Mouse (Mus musculus) ES-Bruce4 (cell line): Measurements from ENCODE around the gene Ubfd1. TPM values are rescaled to one million over a fixed set of nuclear protein-coding genes. Genes with fewer than 3 reads are reported as not detected.
A peak's percentile ranks its signal among the peaks of the same experiment; 100 is the strongest.

Source experiments
- H3K27ac ChIP-seq: 2 replicates; pipeline ENCODE4 v1.5.1; 2012; ENCODE audit warnings: low read length, inconsistent platforms; ENCODE audit not compliant: insufficient read depth
- H3K27me3 ChIP-seq: 2 replicates; pipeline ENCODE4 v1.6.1; 2012; ENCODE audit warnings: mild to moderate bottlenecking, low read length, inconsistent platforms; ENCODE audit not compliant: control insufficient read depth, poor library complexity, insufficient read depth, severe bottlenecking
- H3K36me3 ChIP-seq: 2 replicates; pipeline ENCODE4 v1.6.1; 2012; ENCODE audit warnings: inconsistent platforms, mild to moderate bottlenecking, low read length, moderate library complexity; ENCODE audit not compliant: control insufficient read depth, poor library complexity, insufficient read depth, severe bottlenecking
- H3K4me1 ChIP-seq: one replicate; pipeline ENCODE4 v1.8.1; 2011; ENCODE audit warnings: low read length; ENCODE audit not compliant: control insufficient read depth, insufficient read depth
- H3K4me3 ChIP-seq: 2 replicates; pipeline ENCODE4 v1.5.1; 2011; ENCODE audit warnings: low read depth, mild to moderate bottlenecking, low read length
- H3K9ac ChIP-seq: 2 replicates; pipeline ENCODE4 v1.6.1; 2012; ENCODE audit warnings: low read depth, mild to moderate bottlenecking, inconsistent platforms; ENCODE audit not compliant: poor library complexity, severe bottlenecking
- H3K9me3 ChIP-seq: replicated peaks from 2 replicates; pipeline ENCODE4 v1.6.1; 2012; ENCODE audit warnings: mild to moderate bottlenecking, low read length, inconsistent platforms; ENCODE audit not compliant: control insufficient read depth, poor library complexity, insufficient read depth, severe bottlenecking
- CTCF ChIP-seq: IDR thresholded peaks from one replicate; pipeline ENCODE4 v1.8.1; 2011; ENCODE audit warnings: low read depth, low read length
- EP300 ChIP-seq: IDR thresholded peaks from 2 replicates; pipeline ENCODE4 v1.6.1; 2011; ENCODE audit warnings: low read depth, low read length; ENCODE audit not compliant: insufficient read depth
- POLR2A ChIP-seq: IDR thresholded peaks from one replicate; pipeline ENCODE4 v1.8.1; 2011; ENCODE audit warnings: low read length; ENCODE audit not compliant: insufficient read depth
- polyA plus RNA-seq: library from polyadenylated mRNA; stranded (reverse); fragments of >200 nt; gene quantifications from 2 replicates; pipeline ENCODE4 v1.2.4, GENCODE M21; 2011; ENCODE audit warnings: low read depth; ENCODE audit not compliant: missing spikeins, insufficient read depth, insufficient read length

Gene Ubfd1
- polyA plus RNA-seq, 1 experiment = 75.4 TPM

GRCm38 (mm10) chr7:122033371-122033770 lies 33.6 kb upstream of the Ubfd1 start:
- Histone ChIP-seq H3K9me3 (no peaks in the 10 kb centered on the region), H3K4me1 (no peaks in the 10 kb centered on the region), H3K4me3 (no peak overlapping the region), H3K27me3 (no peaks in the 10 kb centered on the region), H3K9ac (no peak overlapping the region), H3K36me3 (peaks cover 5% of the 10 kb centered on the region; the same call in 1 of the 2 replicates), H3K27ac (no peak overlapping the region)
- TF ChIP-seq CTCF (no peak), EP300 (no peak), POLR2A (no peak)

GRCm38 (mm10) chr7:122034348-122034747 lies 32.6 kb upstream of the Ubfd1 start:
- TF ChIP-seq EP300 = no peak
- no peak for TF ChIP-seq POLR2A
- peak; percentile 28 for TF ChIP-seq CTCF
- peaks cover 15% of the 10 kb centered on the region for H3K36me3 ChIP-seq
- H3K9me3 ChIP-seq = no peaks in the 10 kb centered on the region
- H3K9ac ChIP-seq = no peak overlapping the region
- no peaks in the 10 kb centered on the region for H3K4me1 ChIP-seq
- H3K27me3 ChIP-seq = no peaks in the 10 kb centered on the region
- no peak overlapping the region for H3K27ac ChIP-seq
- H3K4me3 ChIP-seq = no peak overlapping the region

DNA sequence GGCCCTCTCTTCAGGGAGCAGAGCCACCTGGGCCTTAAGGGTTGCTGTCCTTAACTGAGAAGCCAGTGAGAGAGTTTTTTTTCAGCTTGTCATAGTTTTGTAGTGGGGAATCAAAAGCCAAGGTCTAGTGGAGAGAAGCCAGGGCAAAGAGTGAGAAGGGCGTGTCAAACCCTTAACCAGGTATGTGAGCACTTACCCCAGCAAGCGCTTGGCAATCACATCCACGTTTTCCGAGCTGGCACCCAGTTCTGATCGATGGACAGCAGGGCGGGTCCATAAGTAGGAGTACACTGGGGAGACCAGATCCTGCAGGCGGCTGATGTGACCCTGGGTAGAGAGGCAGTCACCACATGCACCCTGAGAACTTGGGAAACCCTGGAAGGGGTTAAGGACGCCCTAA lies 22.9 kb upstream of the Ubfd1 start:
- TF ChIP-seq POLR2A (no peak), EP300 (no peak)
- H3K27ac ChIP-seq = no peak overlapping the region
- peaks cover 35% of the 10 kb centered on the region for H3K36me3 ChIP-seq
- H3K27me3 ChIP-seq = no peaks in the 10 kb centered on the region
- H3K4me3 ChIP-seq = no peak overlapping the region
- no peak overlapping the region for H3K9ac ChIP-seq
- no peaks in the 10 kb centered on the region for H3K9me3 ChIP-seq
- H3K4me1 ChIP-seq = no peaks in the 10 kb centered on the region

DNA sequence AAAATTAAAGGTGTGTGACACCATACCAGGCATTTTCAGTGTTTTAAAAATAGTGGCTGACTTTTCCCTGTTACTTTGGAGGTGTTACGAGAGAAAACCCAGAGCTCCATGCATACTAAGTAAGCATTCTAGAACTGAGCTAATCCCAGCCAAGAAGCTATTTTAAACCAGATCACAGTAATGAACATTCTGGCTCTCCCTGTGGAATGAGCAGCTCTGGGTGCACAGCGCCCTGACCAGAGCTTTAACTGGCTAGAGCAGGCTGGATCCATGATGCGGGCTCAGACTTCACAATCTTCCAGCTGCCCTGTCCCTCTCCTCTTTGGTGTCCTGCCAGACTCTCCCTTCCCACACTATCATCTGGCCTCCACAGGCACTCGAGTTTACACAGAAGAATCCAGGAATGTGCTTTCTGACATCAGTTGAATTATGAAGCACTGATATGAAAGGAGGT lies 21.8 kb upstream of the Ubfd1 start:
- TF ChIP-seq CTCF = no peak
- no peak for TF ChIP-seq POLR2A
- TF ChIP-seq EP300 = no peak
- H3K27ac ChIP-seq = no peak overlapping the region
- peaks cover 31% of the 10 kb centered on the region for H3K36me3 ChIP-seq
- no peaks in the 10 kb centered on the region for H3K9me3 ChIP-seq
- no peaks in the 10 kb centered on the region for H3K4me1 ChIP-seq
- H3K4me3 ChIP-seq = no peak overlapping the region
- no peak overlapping the region for H3K9ac ChIP-seq
- no peaks in the 10 kb centered on the region for H3K27me3 ChIP-seq

DNA sequence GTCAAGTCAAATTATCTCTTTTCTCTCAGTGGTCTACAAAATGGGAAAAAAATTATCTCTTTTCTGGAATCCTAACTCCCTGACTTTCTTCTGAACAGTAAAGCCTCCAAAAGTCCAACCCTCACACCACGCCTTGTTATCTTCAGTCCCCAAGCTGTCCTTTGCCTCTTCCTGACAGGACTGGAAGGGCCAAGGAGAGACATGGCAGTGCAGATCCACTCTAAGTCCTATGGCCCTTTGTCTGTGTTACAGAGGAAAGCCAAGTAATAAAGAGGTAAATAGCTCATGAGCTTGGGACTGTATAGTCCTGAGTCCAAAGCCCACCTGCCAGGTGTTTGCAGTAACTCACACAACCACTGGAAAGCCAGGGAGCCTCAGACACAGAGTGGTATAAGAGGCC lies 21.3 kb upstream of the Ubfd1 start:
- no peaks in the 10 kb centered on the region for H3K27me3 ChIP-seq
- no peak overlapping the region for H3K27ac ChIP-seq
- no peaks in the 10 kb centered on the region for H3K4me1 ChIP-seq
- peaks cover 30% of the 10 kb centered on the region for H3K36me3 ChIP-seq
- no peak overlapping the region for H3K9ac ChIP-seq
- H3K4me3 ChIP-seq = no peak overlapping the region
- H3K9me3 ChIP-seq = no peaks in the 10 kb centered on the region
- TF ChIP-seq EP300 = no peak
- TF ChIP-seq CTCF = no peak
- TF ChIP-seq POLR2A = no peak

- Histone ChIP-seq H3K4me3 (no peak overlapping the region), H3K9me3 (no peaks in the 10 kb centered on the region), H3K36me3 (peaks cover 29% of the 10 kb centered on the region), H3K27ac (no peak overlapping the region), H3K27me3 (no peaks in the 10 kb centered on the region), H3K9ac (no peak overlapping the region), H3K4me1 (no peaks in the 10 kb centered on the region)
- TF ChIP-seq EP300 (no peak), POLR2A (no peak), CTCF (no peak)
These were observed 20.2 kb upstream of the Ubfd1 start for GRCm38 (mm10) chr7:122046813-122047212.
